Mouse (Mus musculus): Measurements from ENCODE around the gene Cyp3a13.
"Not testable (repeated sequence)": the region's sequence is repeated elsewhere in the genome, so short reads cannot be mapped to it uniquely, and the experiment has no call there.

Gene Cyp3a13

GRCm38 (mm10) chr5:137883345-137883744 lies 38.1 kb downstream of the Cyp3a13 start:
- CTCF ChIA-PET = no interaction called here
- POLR2A ChIA-PET = no interaction called here

- CTCF ChIA-PET = no interaction called here
- POLR2A ChIA-PET = no interaction called here
These were observed 38.5 kb downstream of the Cyp3a13 start for GRCm38 (mm10) chr5:137882922-137883321.

- ChIA-PET POLR2A (interaction anchor here in 3 of 4 experiments (0.7 to 1.4 kb wide), 4 partner anchors 11 to 277 kb away, joined by 3 to 4 read pairs (median 4); partner anchors contain the start of gene Zkscan1 (in 1 of the 3)), CTCF (interaction anchor here in 3 of 4 experiments (0.5 to 1.5 kb wide), 14 partner anchors 8 to 514 kb away, joined by 3 to 11 read pairs (median 4); partner anchors contain the start of gene Gigyf1 (in 1 of the 3))
These were observed 43.6 kb downstream of the Cyp3a13 start for GRCm38 (mm10) chr5:137877860-137878259.

GRCm38 (mm10) chr5:137875054-137875453 lies 46.4 kb downstream of the Cyp3a13 start:
- POLR2A ChIA-PET = no interaction called here
- CTCF ChIA-PET = interaction anchor here in 1 of 4 experiments (0.6 kb wide), 1 partner anchor 365 kb away, joined by 6 read pairs; no protein-coding TSS in a partner anchor

GRCm38 (mm10) chr5:137872381-137872702 lies 49.1 kb downstream of the Cyp3a13 start:
- POLR2A ChIA-PET, CTCF ChIA-PET: not testable (repeated sequence)

GRCm38 (mm10) chr5:137871644-137872380 lies 49.6 kb downstream of the Cyp3a13 start, which contains the start of gene Pilrb2:
Pilrb2 (minus strand) TSS chr5:137871815.
- CTCF ChIA-PET, POLR2A ChIA-PET: not testable (repeated sequence)

- POLR2A ChIA-PET, CTCF ChIA-PET: not testable (repeated sequence)
These were observed 52.8 kb downstream of the Cyp3a13 start for GRCm38 (mm10) chr5:137868600-137868999.

GRCm38 (mm10) chr5:137864008-137864407 lies 57.4 kb downstream of the Cyp3a13 start:
- CTCF ChIA-PET, POLR2A ChIA-PET: not testable (repeated sequence)

GRCm38 (mm10) chr5:137857960-137858710 lies 63.3 kb downstream of the Cyp3a13 start, which contains the start of gene Pilrb1:
Pilrb1 (minus strand) TSS chr5:137858106.
- CTCF ChIA-PET, POLR2A ChIA-PET: not testable (repeated sequence)

GRCm38 (mm10) chr5:137856870-137857269 lies 64.5 kb downstream of the Cyp3a13 start:
- POLR2A ChIA-PET, CTCF ChIA-PET: not testable (repeated sequence)

GRCm38 (mm10) chr5:137854907-137855306 lies 66.5 kb downstream of the Cyp3a13 start:
- CTCF ChIA-PET, POLR2A ChIA-PET: not testable (repeated sequence)

- CTCF ChIA-PET = not testable (repeated sequence)
These were observed 71.1 kb downstream of the Cyp3a13 start for GRCm38 (mm10) chr5:137850313-137850712.

More at GRCm38 (mm10) chr5:137850313-137850712, 71.1 kb downstream of the Cyp3a13 start:
- POLR2A ChIA-PET = not testable (repeated sequence)
